Mouse (Mus musculus) large intestine, adult 2 months (tissue): ENCODE measurements at regions not wholly inside any gene's neighbourhood (a gene's known extent, or its start where the extent isn't known, plus 50 kb on each side); places are given as distances from the start of the nearest gene placed in this dataset.

Source experiments
- DNase-seq: peaks from one replicate; pipeline ENCODE4 v3.0.0-alpha.2; 2012; ENCODE audit warnings: low read depth, low spot score
- WGBS: fragments of 180-500 bp; shearing (Covaris S2); methylation state at CpG from one replicate; pipeline ENCODE4 v1.1.7; 2018; 5-methylcytosine and 5-hydroxymethylcytosine counted together

DNA sequence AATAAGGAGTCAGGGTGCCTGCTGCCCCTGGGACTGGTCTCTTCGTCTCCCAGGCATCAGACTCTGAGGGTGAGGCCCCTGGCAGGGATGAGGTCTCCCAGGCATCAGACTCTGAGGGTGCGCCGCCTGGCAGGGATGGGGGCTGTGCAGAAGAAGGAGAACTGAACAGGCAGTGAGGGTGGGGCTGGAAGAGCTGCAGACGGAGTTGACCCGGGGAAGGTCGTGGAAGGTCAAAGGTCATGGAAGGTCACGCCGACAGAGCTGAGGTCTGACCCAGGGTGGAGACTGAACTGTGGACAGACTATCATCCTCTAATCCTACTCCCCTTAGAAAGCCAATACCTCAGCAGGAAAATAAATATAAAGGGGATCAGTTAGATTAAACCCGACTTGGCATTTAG lies 50.6 kb upstream of the Grik3 start:
- no peak for DNase-seq
- WGBS, result 21% methylated on average over 9 of the region's 9 CpGs

DNA sequence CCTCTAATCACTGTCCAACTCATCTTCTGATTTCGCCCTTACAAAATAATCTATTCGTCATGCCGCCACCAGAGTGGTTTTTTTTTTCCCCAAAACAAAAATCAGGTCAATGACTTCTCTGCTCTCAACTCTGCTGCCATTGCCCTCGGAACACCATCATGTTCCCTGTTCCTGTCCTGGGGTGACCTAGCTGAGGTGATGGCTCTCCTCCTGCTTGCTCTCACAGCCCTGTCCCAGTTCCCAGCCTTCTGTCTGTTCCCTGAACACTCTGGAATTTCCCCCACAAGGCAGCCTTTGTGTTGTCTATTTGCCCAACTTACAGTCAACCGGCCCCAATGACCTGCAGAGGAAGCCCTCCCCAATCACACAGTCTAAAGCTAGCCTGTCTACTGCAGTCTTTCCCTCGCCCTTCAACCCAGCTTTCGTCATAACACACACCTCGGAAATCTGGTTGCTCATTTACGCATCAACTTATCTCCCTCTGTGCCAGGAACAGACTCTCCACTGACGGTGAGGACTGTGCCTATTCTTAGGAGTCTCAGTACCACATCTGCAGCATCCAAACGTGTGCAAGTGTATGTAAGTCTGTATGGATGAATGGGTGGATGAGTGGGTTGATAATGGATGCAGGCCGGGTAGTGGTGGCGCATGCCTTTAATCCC lies 53.2 kb upstream of the Grik3 start:
- DNase-seq, result no peak

DNA sequence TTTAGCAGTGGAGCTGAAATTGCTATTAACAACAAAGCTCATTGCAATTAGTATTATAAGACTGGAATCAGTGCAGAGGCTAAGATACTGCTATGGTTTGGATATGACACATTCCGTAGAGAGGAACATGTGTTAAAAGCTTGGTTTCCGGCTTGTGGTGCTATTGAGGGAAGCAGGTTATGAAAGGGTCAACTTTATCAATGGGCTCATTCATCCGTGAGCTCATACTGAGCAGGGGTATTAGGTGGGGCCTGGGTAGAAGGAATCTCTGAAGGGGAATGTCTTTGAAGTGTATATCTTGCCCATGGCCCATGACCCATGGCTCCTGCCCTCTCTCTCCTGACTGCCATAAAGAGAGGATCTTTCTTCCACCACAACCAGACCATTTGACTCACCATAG lies 57.0 kb upstream of the Grik3 start:
- 55% methylated on average over 3 of the region's 3 CpGs for WGBS
- no peak for DNase-seq

More for the DNA sequence above, 53.2 kb upstream of the Grik3 start:
- 62% methylated on average over 13 of the region's 13 CpGs for WGBS

DNA sequence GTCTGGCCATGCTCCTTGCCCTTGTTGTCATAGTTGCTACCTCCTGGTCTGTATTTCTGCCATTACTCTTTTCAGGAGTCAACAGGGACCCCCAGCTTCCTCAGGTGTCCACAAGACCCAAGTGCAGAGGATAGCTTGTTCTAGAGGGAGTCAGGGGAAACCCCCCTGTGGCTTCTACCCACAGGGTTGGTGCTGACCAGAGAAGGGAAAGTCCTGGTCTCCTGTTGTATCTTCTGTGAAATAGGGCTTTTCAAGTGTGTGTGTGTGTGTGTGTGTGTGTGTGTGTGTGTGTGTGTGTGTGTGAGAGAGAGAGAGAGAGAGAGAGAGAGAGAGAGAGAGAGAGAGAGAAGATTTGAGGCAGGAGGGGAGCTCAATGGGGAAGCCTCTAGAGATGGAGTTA lies 58.9 kb upstream of the Grik3 start:
- no peak for DNase-seq

DNA sequence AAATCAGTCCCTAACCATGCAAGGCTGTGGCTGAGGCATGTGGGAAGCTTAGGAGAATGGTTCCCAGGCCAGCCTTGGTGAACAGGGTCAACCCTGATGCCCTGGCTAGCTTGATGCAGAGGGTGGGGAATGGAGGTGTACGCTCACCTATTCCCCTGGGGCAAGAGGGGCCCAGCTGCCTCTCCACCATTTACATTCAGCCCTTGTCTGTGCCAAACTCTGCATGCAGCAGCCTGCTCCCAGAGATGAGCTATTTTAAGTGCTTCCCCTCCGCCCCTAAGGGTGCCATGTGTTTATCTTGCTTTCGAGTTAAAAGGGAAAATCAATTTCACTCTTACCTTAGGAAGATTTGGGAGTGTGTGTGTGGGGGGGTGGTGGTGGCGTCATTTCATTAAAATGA lies 59.7 kb upstream of the Grik3 start:
- no peak for DNase-seq

DNA sequence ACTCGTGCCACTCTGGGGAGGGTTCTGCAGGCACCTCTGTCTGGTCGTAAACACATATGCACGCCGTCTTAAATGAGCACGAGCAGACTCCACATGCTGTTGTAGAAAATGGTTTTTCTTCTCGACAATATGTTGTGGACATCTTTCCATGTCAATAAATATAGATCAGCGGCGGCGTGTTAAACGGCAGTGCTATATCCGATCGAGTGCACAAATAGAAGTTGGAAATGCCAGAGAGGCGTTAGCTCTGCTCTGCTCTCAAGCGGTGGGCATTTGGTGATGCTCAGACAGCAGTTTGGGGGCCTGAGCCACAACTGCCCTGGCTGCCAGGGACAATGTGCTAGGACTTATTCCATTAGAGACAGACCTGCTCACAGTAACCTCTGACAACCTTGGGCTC lies 61.8 kb upstream of the Grik3 start:
- WGBS, result 83% methylated on average over 14 of the region's 14 CpGs
- no peak for DNase-seq

More for the DNA sequence above, 59.7 kb upstream of the Grik3 start:
- WGBS, result 55% methylated on average over 4 of the region's 4 CpGs

DNA sequence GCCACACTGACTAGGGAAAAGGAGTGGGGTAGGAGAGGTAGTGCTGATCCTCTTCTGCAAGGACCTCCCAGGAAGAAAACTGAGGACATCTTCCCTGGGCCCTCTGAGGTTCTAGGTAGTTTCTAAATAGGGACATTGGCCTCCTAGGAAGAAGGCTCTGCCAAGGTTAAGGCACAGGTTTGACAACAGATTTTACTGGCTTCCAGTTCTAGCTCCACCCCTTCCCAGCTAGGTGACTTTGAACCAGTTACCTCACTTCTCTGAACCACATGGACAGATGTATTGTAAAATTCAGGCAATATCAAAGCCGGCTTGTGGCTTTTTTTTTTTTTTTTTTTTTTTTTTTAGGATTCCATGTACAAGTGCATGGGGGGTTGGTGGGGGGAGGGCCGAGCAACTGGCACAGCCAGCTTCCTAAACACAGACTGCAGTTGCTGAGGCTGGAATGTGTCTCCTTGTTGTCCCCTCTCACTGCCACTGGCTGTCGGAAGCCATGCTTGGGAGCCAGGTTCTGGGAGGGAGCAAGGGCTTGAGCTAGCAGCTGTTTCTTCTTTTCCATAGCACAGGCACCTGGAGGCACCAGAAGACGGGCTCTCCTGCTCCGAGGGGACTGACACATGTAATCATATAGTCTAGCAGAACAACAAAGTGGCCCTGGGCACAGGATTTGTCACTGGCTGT lies 69.8 kb upstream of the Grik3 start:
- no peak for DNase-seq
- 44% methylated on average over 5 of the region's 5 CpGs for WGBS

DNA sequence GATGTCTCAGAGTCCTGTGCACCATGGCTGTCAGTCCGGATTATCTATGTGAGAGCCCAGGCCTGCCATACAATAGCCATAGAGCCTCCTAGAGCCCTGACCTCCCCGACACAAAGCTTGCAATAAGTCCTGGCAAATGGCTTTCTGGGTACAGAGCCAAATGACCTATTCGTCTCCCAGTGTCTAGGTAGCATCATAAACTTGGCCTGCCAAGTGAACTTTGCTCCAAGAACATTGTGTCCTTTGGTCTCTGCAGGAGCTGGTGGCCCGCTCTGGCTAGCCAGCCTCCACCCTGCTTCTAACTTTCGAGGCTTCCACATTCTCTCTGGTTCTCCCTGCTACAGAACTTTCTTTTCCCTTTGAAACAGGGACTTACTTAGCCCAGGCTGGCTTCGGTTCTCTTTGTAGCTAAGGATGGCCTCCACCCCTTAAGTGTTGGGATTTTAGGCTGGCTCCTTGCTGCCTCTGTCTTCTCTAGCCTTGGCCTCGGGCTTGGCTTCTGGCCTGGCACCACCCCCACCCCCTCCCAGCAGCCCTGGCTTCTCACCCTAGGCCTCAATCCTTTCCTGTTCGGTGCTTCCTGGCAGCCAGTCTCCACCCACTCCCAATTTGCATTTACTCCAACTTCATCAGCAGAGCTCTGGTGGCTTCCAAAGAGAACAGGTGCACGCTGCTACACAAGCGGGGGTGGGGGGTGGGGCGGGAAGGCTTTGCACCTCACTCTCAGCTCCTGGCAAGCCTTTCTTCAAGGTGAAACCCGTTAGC lies 70.8 kb upstream of the Grik3 start:
- peak; percentile 4 for DNase-seq
- WGBS, result 26% methylated on average over 12 of the region's 12 CpGs

DNA sequence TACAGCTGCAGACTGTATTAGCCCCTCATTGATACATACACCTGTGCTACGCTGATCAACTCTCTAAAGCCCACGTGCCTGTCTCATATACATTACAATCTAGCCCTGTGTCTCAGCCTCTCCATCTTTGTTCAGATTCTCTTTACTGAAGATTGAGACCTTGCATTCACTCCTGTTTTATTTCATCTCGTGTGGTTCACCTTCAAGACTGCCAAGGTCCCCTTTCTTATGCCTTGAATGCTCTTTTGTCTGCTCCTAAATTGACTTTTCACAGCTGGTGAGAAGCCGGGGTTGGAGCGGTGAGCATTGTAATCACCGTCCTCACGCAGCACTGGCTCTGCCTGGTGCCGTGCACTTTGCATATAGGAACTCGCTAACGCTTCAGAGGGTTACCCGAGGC lies 75.2 kb upstream of the Grik3 start:
- 53% methylated on average over 11 of the region's 11 CpGs for WGBS
- DNase-seq, result no peak

DNA sequence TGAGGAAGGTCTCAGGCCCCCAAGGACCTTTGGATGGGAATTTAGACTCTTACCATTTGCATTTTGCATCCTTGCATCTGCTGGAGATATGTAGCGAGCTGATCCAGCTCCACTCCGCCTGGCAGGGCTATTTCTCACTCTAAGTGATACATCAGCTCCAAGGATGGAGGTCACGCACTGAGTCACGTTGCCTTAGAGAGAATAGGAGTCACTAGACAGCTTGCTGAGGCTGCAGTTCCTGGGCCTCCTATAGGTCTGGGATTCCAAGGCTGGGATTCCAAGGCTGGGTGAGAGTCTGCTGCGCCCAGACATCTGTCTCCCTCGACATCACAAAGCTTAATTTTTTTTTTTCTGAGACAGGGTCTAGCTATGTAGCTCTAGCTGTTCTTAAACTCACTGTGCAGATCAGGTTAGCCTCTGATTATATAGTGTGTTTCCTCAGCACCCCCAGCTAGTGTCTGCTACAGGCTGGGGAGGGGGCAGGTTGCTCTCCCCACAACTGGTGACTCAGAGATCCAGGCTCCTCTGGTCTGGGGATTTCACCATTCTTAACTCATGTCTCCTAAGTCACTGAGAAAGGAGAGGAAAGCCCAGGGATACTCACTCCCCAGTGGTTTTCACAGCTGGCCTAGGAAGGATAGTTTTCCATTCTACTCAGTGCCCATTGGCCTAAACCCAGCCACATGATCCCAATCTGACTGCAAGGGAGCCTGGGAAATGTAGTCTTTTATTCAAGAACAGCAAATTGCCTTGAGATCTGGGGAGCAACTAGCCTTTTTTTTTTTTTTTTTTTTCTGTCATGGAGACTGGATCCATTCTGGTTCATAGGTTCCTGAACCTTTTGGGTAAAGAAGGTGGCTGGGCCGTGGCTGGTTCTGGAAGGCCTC lies 76.4 kb upstream of the Grik3 start:
- 73% methylated on average over 7 of the region's 7 CpGs for WGBS
- DNase-seq, result no peak

DNA sequence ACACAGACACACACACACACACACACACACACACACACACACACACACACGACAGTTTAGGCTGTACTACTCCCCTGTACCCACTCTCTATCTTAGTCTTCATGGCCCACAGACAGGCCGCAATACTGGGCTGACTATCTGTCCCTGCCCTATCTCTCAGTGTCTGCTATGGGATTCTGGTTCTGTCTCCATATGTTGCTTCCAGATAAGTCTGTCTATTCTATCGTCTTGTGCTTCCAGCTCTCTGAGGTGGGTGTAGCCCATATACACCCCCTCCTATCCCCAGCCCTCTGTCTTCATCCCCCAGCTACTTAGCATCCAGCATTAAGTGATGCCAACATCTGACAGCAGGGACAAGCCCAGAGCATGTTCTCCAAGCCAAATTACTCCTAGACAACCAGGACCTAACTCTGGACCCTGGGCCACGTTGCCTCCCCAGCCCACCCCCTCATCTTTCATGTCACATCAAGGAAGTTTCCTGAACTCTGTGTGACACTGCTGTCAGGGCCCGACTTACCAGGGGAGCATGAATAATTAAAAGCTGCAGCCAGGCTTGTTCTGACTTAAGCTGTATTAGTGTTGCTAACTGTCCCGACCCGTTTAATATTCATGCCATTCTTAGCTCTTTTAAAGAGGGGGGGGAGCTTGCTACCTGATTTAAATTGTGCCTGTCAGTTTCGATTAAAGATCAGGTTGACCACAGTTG lies 79.6 kb upstream of the Grik3 start:
- 53% methylated on average over 8 of the region's 8 CpGs for WGBS
- no peak for DNase-seq

DNA sequence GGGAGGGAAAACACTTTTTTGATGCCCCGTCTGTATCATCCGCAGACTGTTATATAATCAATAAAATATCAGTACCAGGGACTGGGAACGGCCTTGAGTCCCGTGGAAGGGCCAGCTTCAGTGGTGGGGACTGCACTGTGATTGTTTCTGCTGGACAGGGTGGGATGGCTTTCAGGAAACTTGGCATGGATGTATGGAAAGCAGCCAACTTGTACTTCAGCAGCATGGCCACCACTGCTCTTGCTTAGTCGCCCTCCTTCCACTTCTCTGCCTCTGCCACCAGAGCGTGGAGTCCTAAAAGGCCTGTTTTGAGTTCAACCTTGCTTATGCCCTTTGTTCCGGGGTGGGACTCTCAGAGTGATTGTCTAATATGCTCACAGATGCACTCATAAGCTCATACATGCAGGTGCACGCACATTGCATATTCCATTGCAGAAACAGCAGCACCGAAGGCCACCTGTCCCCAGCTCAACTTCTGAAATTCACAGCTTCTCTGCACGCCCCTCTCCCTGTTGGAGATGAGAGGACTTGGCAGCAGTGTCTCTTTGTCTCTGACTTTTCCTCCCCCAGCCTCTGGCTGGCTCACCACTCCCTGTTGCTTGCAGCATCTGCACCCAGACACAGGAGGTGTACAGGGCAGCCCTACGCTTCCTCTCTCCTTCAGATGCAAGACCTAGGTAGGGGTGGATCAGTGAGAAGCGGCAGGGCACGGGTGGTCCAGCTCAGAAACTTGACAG lies 91.0 kb upstream of the Grik3 start:
- WGBS, result 75% methylated on average over 13 of the region's 13 CpGs
- no peak for DNase-seq

DNA sequence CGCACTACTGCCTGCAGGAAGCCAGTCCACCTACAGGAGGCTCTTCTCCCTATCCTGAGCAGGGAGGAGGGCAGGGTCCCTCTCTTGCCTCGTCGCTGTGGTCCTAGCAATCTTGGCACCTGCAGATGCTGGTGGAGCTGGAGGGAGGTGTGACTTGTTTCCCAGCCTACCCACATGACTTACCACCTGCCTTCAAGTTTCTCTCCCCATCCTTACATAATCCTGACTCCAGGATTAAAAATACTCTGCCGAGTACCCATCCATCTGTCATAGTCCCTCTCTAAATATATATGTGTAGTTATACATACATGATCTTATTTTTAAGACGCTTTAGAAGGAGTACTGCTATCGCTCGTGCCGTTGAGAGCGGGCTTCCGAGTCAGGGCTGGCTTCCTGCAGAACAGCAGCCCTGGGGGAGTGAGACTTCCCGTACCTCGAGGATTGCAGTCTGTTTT lies 93.5 kb upstream of the Grik3 start:
- no peak for DNase-seq
- WGBS, result 66% methylated on average over 12 of the region's 12 CpGs

DNA sequence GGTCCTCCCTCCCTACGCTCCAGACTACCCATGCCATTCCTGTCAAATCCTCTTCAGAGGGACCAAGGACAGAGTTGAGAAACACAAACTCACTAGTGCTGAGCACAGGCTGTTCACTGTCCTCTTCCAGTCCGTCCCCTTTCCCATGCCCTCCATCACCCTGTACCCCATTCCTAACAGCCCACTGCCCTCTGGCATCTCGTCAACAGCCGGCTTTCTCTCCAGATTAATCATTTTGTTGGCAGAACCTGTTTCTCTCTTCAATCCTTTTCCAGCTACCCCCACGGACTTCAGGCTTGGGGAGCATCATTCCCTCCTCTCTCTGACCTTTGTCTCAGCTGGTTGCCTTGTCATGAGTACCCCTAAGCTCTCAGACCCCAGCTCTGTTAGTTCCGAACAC lies 99.2 kb upstream of the Grik3 start:
- WGBS, result 58% methylated on average over 6 of the region's 6 CpGs
- no peak for DNase-seq

DNA sequence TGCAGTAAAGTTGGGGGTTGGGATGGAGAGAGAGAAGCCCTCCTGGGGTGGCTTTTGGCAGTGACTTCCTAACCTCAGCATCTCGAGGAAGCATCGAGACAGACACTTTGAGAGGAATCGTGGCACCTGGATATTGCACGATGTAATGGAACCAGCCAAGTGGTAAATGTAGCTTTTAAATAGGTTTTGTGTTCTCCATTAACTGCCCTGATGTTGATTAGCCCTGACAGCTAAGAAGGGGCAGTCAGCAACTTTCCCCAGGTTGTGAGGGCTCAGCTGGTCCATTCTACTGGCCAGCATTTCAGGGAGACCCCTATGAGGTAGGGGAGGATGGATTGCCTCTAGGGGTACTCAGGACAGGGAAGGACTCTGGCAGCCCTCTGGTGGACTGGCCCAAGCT lies 104.7 kb upstream of the Grik3 start:
- no peak for DNase-seq

DNA sequence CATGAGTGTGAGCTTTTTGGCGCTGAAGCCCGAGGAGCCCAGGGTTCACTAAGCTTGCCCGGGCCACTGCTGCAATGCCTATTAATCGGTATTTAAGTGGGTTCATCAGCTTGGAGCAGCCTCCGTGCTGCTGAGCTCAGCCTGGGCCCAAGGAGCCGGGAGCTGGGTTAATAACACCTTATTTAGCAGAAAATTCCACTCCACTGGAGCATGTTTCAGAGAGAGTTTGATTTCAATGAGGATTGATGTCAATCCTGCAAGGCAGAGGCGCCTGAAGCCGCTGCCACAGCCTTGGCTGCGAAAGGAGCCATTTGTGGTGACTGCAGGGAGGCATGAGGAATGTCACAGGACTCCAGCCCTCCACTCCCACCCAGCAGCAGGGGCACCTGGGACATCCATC lies 126.5 kb upstream of the Grik3 start:
- 68% methylated on average over 9 of the region's 9 CpGs for WGBS
- DNase-seq, result no peak

More for the DNA sequence above, 104.7 kb upstream of the Grik3 start:
- 76% methylated on average over 4 of the region's 4 CpGs for whole genome bisulfite sequencing

DNA sequence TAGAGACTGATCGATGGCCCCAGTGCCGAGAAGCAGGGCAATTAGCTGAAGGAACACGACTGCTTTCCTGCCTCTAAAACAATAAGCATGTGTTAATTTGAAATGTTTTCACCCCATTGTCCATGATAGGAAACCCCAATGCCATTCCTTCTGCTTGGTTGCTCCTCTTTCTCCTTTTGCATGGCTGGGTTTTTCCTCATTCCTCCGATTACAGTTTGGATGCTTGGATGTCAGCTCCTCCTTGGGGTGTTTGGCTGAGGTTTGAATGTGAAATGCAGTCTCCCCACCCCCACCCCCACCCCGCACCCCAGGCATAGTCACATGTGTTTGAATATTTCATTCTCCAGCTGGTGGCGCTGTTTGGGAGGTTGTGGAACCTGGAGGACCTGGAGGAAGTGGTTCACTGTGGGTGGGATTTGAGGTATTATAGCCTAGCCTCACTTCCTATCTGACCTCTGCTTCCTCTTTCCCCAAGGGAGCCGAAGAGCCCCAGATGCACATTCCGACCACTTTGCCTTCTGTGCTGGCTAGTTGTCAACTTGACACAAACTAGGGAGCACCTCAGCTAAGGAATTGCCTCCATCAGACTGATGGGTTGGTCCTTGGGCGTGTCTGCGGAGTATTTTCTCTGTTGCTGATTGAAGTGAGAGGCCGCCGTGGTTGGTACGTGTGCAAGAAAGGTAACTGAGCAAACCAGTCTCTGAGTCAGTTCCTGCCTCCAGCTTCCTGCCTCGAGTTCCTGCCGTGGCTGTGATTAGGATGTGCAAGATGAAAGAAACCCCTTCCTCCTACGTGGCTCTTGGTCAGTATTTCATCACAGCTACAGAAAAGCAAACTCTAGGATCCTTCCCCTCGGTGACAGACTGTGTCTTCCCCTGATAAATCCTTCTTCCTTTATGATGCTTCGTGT lies 128.6 kb upstream of the Grik3 start:
- 63% methylated on average over 18 of the region's 18 CpGs for WGBS
- DNase-seq, result no peak

DNA sequence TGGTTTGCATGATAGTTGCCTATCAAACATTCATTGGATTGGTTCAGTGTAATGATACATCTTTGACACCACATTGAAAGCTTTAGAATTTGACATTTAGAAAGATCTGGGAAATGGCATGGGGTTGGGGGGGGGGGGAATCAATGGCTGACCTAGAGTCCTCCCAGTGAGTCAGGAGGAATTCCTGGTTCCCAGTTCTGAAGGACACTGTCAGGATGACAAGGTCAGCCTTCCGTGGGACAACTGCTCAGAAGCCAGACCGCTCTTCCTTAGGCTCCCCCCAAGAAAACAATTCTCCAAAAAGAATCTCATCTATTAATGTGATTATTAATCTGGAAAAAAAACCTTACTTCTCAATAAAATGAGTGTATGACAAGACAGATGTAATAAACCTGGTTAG lies 132.1 kb upstream of the Grik3 start:
- WGBS, result 94% methylated on average over 2 of the region's 2 CpGs
- no peak for DNase-seq
